Mouse (Mus musculus) heart, postnatal 0 days (tissue): ENCODE results near the gene Insl3.

Source experiments
- CTCF ChIP-seq: IDR thresholded peaks from 2 replicates; pipeline ENCODE4 v1.5.1; 2016; ENCODE audit warnings: antibody characterized with exemption, control low read depth, low read depth
- EP300 ChIP-seq: IDR thresholded peaks from 2 replicates; pipeline ENCODE4 v1.6.1; 2016; ENCODE audit warnings: antibody characterized with exemption, low read depth

GRCm38 (mm10) chr8:71728826-71729620 lies 40.0 kb downstream of the Insl3 start:
- TF ChIP-seq EP300 (no peak), CTCF (no peak)
